Mouse (Mus musculus) intestine, embryonic 15.5 days (tissue): ENCODE measurements around the gene Cnnm2. TPM values are rescaled to one million over a fixed set of nuclear protein-coding genes. Genes with fewer than 3 reads are reported as not detected.
A peak's percentile ranks its signal among the peaks of the same experiment; 100 is the strongest.

Experiments used
- ATAC-seq: fragments of 200-750 bp; cut with Nextera tagmentation; 2 replicates; pipeline ENCODE4 v1.8.0; 2017; ENCODE audit warnings: moderate TSS enrichment, moderate library complexity
- H3K27ac ChIP-seq: fragments of 300-500 bp; sonication (generic); 2 replicates; pipeline ENCODE4 v1.5.1; 2015; ENCODE audit warnings: mild to moderate bottlenecking, inconsistent platforms
- H3K27me3 ChIP-seq: fragments of 300-500 bp; sonication (generic); replicated peaks from 2 replicates; pipeline ENCODE4 v1.6.1; 2015; ENCODE audit warnings: inconsistent platforms
- H3K36me3 ChIP-seq: fragments of 300-500 bp; sonication (generic); 2 replicates; pipeline ENCODE4 v1.6.1; 2015; ENCODE audit warnings: inconsistent platforms
- H3K4me1 ChIP-seq: fragments of 300-500 bp; sonication (generic); replicated peaks from 2 replicates; pipeline ENCODE4 v1.6.1; 2015; ENCODE audit warnings: inconsistent platforms
- H3K4me2 ChIP-seq: fragments of 300-500 bp; sonication (generic); replicated peaks from 2 replicates; pipeline ENCODE4 v1.6.1; 2015; ENCODE audit warnings: mild to moderate bottlenecking, inconsistent platforms
- H3K4me3 ChIP-seq: fragments of 300-500 bp; sonication (generic); replicated peaks from 2 replicates; pipeline ENCODE4 v1.5.1; 2015; ENCODE audit warnings: inconsistent platforms
- H3K9ac ChIP-seq: fragments of 300-500 bp; sonication (generic); 2 replicates; pipeline ENCODE4 v1.6.1; 2015; ENCODE audit warnings: inconsistent platforms
- H3K9me3 ChIP-seq: fragments of 300-500 bp; sonication (generic); 2 replicates; pipeline ENCODE4 v1.6.1; 2016; ENCODE audit warnings: inconsistent platforms
- WGBS: fragments of 180-500 bp; shearing (Covaris S2); methylation state at CpG from one replicate; pipeline ENCODE4 v1.1.7; 2015; 5-methylcytosine and 5-hydroxymethylcytosine counted together
- polyA plus RNA-seq: library from polyadenylated mRNA; unstranded; fragments of >200 nt; fragmentation: Nextera tagmentation; extraction: Ambion mirVana; gene quantifications from 2 replicates; pipeline ENCODE4 v1.2.1, GENCODE M21; 2015

The Cnnm2 gene
- polyA plus RNA-seq, 1 experiment from 2014 or later = 2.9 TPM

GRCm38 (mm10) chr19:46784038-46784437, 22.6 kb downstream of the Cnnm2 start:
- no peaks in the 10 kb centered on the region for H3K27me3 ChIP-seq
- no peak overlapping the region for H3K9ac ChIP-seq
- no peak overlapping the region for H3K4me3 ChIP-seq
- H3K4me1 ChIP-seq = peaks cover 6% of the 10 kb centered on the region; the same call in 1 of the 2 replicates
- peak; percentile 79 for ATAC-seq
- no peaks in the 10 kb centered on the region for H3K36me3 ChIP-seq
- 0 out of 2 replicates have a peak overlapping the region, but pooled peaks have one; percentile 17 for H3K4me2 ChIP-seq
- no peaks in the 10 kb centered on the region for H3K9me3 ChIP-seq
- 62% methylated on average over 5 of the region's 5 CpGs for WGBS
- peak overlapping the region; percentile 36; the same call in 1 of the 2 replicates for H3K27ac ChIP-seq

- no peaks in the 10 kb centered on the region for H3K9me3 ChIP-seq
- ATAC-seq = peak; percentile 94
- peak overlapping the region; percentile 36; the same call in 1 of the 2 replicates for H3K27ac ChIP-seq
- no peaks in the 10 kb centered on the region for H3K36me3 ChIP-seq
- no peak overlapping the region for H3K9ac ChIP-seq
- 50% methylated on average over 6 of the region's 6 CpGs for WGBS
- H3K4me1 ChIP-seq = peaks cover 6% of the 10 kb centered on the region; the same call in 1 of the 2 replicates
- H3K4me2 ChIP-seq = 0 out of 2 replicates have a peak overlapping the region, but pooled peaks have one; percentile 14
- no peaks in the 10 kb centered on the region for H3K27me3 ChIP-seq
- H3K4me3 ChIP-seq = no peak overlapping the region
Observed at GRCm38 (mm10) chr19:46784502-46784901, 23.1 kb downstream of the Cnnm2 start.

- no peak for ATAC-seq
- peaks cover 6% of the 10 kb centered on the region; the same call in 1 of the 2 replicates for H3K4me1 ChIP-seq
- no peak overlapping the region for H3K4me2 ChIP-seq
- H3K4me3 ChIP-seq = no peak overlapping the region
- H3K27me3 ChIP-seq = no peaks in the 10 kb centered on the region
- H3K9ac ChIP-seq = no peak overlapping the region
- H3K9me3 ChIP-seq = no peaks in the 10 kb centered on the region
- WGBS = 87% methylated on average over 4 of the region's 4 CpGs
- H3K27ac ChIP-seq = no peak overlapping the region
- H3K36me3 ChIP-seq = no peaks in the 10 kb centered on the region
Observed at GRCm38 (mm10) chr19:46785633-46786032, 24.2 kb downstream of the Cnnm2 start.

GRCm38 (mm10) chr19:46789782-46790181, 28.4 kb downstream of the Cnnm2 start:
- Histone ChIP-seq H3K36me3 (no peaks in the 10 kb centered on the region), H3K9me3 (no peaks in the 10 kb centered on the region), H3K4me3 (no peak overlapping the region), H3K27ac (no peak overlapping the region), H3K4me1 (no peaks in the 10 kb centered on the region), H3K9ac (no peak overlapping the region), H3K4me2 (no peak overlapping the region), H3K27me3 (no peaks in the 10 kb centered on the region)
- WGBS = 93% methylated on average over 1 of the region's 1 CpGs
- no peak for ATAC-seq

GRCm38 (mm10) chr19:46791360-46791759, 30.0 kb downstream of the Cnnm2 start:
- H3K4me2 ChIP-seq = no peak overlapping the region
- no peak overlapping the region for H3K4me3 ChIP-seq
- no peak for ATAC-seq
- H3K27ac ChIP-seq = no peak overlapping the region
- H3K36me3 ChIP-seq = no peaks in the 10 kb centered on the region
- no peak overlapping the region for H3K9ac ChIP-seq
- H3K27me3 ChIP-seq = no peaks in the 10 kb centered on the region
- WGBS = 87% methylated on average over 7 of the region's 7 CpGs
- no peaks in the 10 kb centered on the region for H3K9me3 ChIP-seq
- H3K4me1 ChIP-seq = no peaks in the 10 kb centered on the region

GRCm38 (mm10) chr19:46791921-46792320, 30.5 kb downstream of the Cnnm2 start:
- no peak overlapping the region for H3K9ac ChIP-seq
- H3K27me3 ChIP-seq = no peaks in the 10 kb centered on the region
- H3K4me3 ChIP-seq = no peak overlapping the region
- H3K4me2 ChIP-seq = no peak overlapping the region
- no peak overlapping the region for H3K27ac ChIP-seq
- 84% methylated on average over 8 of the region's 8 CpGs for WGBS
- H3K9me3 ChIP-seq = no peaks in the 10 kb centered on the region
- H3K36me3 ChIP-seq = no peaks in the 10 kb centered on the region
- ATAC-seq = no peak
- H3K4me1 ChIP-seq = no peaks in the 10 kb centered on the region

GRCm38 (mm10) chr19:46792480-46792879, 31.1 kb downstream of the Cnnm2 start:
- Histone ChIP-seq H3K27me3 (no peaks in the 10 kb centered on the region), H3K9ac (no peak overlapping the region), H3K36me3 (no peaks in the 10 kb centered on the region), H3K4me3 (no peak overlapping the region), H3K27ac (no peak overlapping the region), H3K4me2 (no peak overlapping the region), H3K4me1 (no peaks in the 10 kb centered on the region), H3K9me3 (no peaks in the 10 kb centered on the region)
- ATAC-seq = no peak
- 83% methylated on average over 3 of the region's 3 CpGs for WGBS

GRCm38 (mm10) chr19:46794181-46794580, 32.8 kb downstream of the Cnnm2 start:
- Histone ChIP-seq H3K4me1 (no peaks in the 10 kb centered on the region), H3K9me3 (no peaks in the 10 kb centered on the region), H3K9ac (no peak overlapping the region), H3K4me3 (no peak overlapping the region), H3K27me3 (no peaks in the 10 kb centered on the region), H3K27ac (no peak overlapping the region), H3K36me3 (no peaks in the 10 kb centered on the region), H3K4me2 (no peak overlapping the region)
- WGBS = 65% methylated on average over 8 of the region's 8 CpGs
- no peak for ATAC-seq

GRCm38 (mm10) chr19:46799903-46800583, 38.6 kb downstream of the Cnnm2 start:
- H3K4me1 ChIP-seq = no peaks in the 10 kb centered on the region
- H3K27ac ChIP-seq = no peak overlapping the region
- H3K36me3 ChIP-seq = no peaks in the 10 kb centered on the region
- no peaks in the 10 kb centered on the region for H3K9me3 ChIP-seq
- ATAC-seq = no peak
- H3K4me2 ChIP-seq = no peak overlapping the region
- no peaks in the 10 kb centered on the region for H3K27me3 ChIP-seq
- H3K4me3 ChIP-seq = no peak overlapping the region
- no peak overlapping the region for H3K9ac ChIP-seq
- 92% methylated on average over 4 of the region's 4 CpGs for WGBS

GRCm38 (mm10) chr19:46801492-46801891, 40.1 kb downstream of the Cnnm2 start:
- H3K27ac ChIP-seq = no peak overlapping the region
- H3K9me3 ChIP-seq = no peaks in the 10 kb centered on the region
- no peaks in the 10 kb centered on the region for H3K36me3 ChIP-seq
- no peaks in the 10 kb centered on the region for H3K27me3 ChIP-seq
- no peaks in the 10 kb centered on the region for H3K4me1 ChIP-seq
- ATAC-seq = no peak
- 88% methylated on average over 7 of the region's 7 CpGs for WGBS
- H3K9ac ChIP-seq = no peak overlapping the region
- no peak overlapping the region for H3K4me3 ChIP-seq
- H3K4me2 ChIP-seq = no peak overlapping the region

GRCm38 (mm10) chr19:46802306-46802705, 40.9 kb downstream of the Cnnm2 start:
- ATAC-seq = no peak

GRCm38 (mm10) chr19:46803732-46804131, 42.3 kb downstream of the Cnnm2 start:
- Histone ChIP-seq H3K4me1 (0 out of 2 replicates have a peak, but pooled peaks cover 3% of the 10 kb centered on the region), H3K4me2 (no peak overlapping the region), H3K27ac (no peak overlapping the region), H3K9ac (no peak overlapping the region), H3K4me3 (no peak overlapping the region), H3K36me3 (no peaks in the 10 kb centered on the region), H3K27me3 (no peaks in the 10 kb centered on the region), H3K9me3 (no peaks in the 10 kb centered on the region)
- no peak for ATAC-seq
- 58% methylated on average over 2 of the region's 2 CpGs for WGBS

More at GRCm38 (mm10) chr19:46802306-46802705, 40.9 kb downstream of the Cnnm2 start:
- Histone ChIP-seq H3K27ac (no peak overlapping the region), H3K36me3 (no peaks in the 10 kb centered on the region), H3K4me2 (no peak overlapping the region), H3K4me3 (no peak overlapping the region), H3K4me1 (0 out of 2 replicates have a peak, but pooled peaks cover 3% of the 10 kb centered on the region), H3K9ac (no peak overlapping the region), H3K9me3 (no peaks in the 10 kb centered on the region), H3K27me3 (no peaks in the 10 kb centered on the region)
- 81% methylated on average over 9 of the region's 9 CpGs for WGBS

- Histone ChIP-seq H3K4me3 (no peak overlapping the region), H3K4me2 (no peak overlapping the region), H3K27ac (no peak overlapping the region), H3K9me3 (no peaks in the 10 kb centered on the region), H3K4me1 (0 out of 2 replicates have a peak, but pooled peaks cover 3% of the 10 kb centered on the region), H3K36me3 (no peaks in the 10 kb centered on the region), H3K27me3 (no peaks in the 10 kb centered on the region), H3K9ac (no peak overlapping the region)
- WGBS = 90% methylated on average over 6 of the region's 6 CpGs
- no peak for ATAC-seq
Observed at GRCm38 (mm10) chr19:46804751-46805150, 43.4 kb downstream of the Cnnm2 start.
